Mouse (Mus musculus) monocyte, adult 59 days (primary cell): ENCODE results near the gene Slc2a5. TPM values are rescaled to one million over a fixed set of nuclear protein-coding genes. Genes with fewer than 3 reads are reported as not detected.

Experiments
- total RNA-seq, 2 experiments: library from RNA; stranded (reverse); gene quantifications; one replicate each; pipeline ENCODE4 v1.2.4; 2023

Gene Slc2a5
- total RNA-seq = not detected

GRCm38 (mm10) chr4:150119055-150119454, at the start of gene Slc2a5:
TSS of gene Slc2a5 (plus strand) at chr4:150119283.

DNA sequence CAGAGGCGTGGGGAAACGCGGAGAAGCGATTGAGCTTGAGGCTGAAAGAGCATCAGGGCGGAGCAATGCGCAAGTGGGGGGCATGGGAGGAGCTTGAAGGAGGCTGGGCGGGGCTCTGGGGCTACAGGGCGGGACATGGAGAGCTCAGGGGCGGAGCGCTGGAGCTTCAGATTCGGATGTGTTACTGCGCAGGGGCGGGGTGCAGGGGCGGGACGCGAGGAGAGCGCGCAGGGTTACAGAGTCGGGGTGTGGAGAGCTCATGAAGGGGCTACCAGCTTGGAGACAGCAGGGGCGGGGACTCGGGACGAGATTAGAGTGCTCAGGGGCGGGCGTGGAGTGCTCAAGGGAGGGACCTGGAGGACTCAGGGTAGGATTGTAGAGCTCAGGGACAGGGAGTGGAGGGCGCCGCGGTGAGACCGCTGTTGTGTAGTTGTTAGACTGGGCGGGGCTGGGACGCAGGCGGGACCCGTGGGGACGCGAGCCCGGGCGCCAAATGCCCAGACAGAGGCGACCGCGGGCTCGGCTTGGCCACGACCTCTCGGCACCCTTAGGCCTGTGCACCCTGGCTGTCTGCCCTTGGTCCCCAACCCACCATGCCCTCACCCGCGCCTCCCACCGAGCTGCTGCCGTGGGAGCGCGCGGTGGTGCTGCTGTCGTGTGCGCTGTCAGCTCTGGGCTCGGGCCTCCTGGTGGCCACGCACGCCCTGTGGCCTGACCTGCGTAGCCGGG, 31.8 kb upstream of the Slc2a5 start, which contains the start of gene Gpr157:
Gene Gpr157, plus strand, starts transcription at position 205 of the 729 bp plus-strand sequence.

Other genes starting within 250 kb of the Slc2a5 start
- 1 to 10 TPM; 1.6 to 2.4 TPM for gene Spsb1, start 164.2 kb upstream of the Slc2a5 start, total RNA-seq
- 10 to 100 TPM; 38.6 to 42.1 TPM for gene H6pd, start 110.3 kb upstream of the Slc2a5 start, total RNA-seq
- gene Gpr157, start 31.9 kb upstream of the Slc2a5 start, total RNA-seq = 1 to 10 TPM; 3.1 to 3.5 TPM
- not detected for gene Slc2a7, start 29.7 kb downstream of the Slc2a5 start, total RNA-seq
- gene Car6, start 82.0 kb downstream of the Slc2a5 start, total RNA-seq = under 1 TPM in 1 of 2 experiments, not detected in 1; 0.79 TPM
- gene Eno1, start 117.4 kb downstream of the Slc2a5 start, total RNA-seq = 100 to 1,000 TPM; 254 to 332 TPM
- gene Rere, start 162.4 kb downstream of the Slc2a5 start, total RNA-seq = 100 to 1,000 TPM; 136 to 163 TPM